Mouse (Mus musculus) kidney, postnatal 0 days (tissue): ENCODE results near the gene Dapk2. TPM values are rescaled to one million over a fixed set of nuclear protein-coding genes. Genes with fewer than 3 reads are reported as not detected.

Experiments
- ATAC-seq: fragments of 200-750 bp; cut with Nextera tagmentation; replicated peaks from 2 replicates; pipeline ENCODE4 v1.8.0; 2017; ENCODE audit warnings: low read depth, moderate number of reproducible peaks, moderate TSS enrichment, moderate library complexity; ENCODE audit not compliant: low FRiP score
- DNase-seq: peaks from one replicate; pipeline ENCODE4 v3.0.0-alpha.2; 2016; ENCODE audit warnings: low spot score
- H3K27ac ChIP-seq: fragments of 300-500 bp; sonication (generic); 2 replicates; pipeline ENCODE4 v1.5.1; 2014; ENCODE audit warnings: mild to moderate bottlenecking
- H3K27me3 ChIP-seq: fragments of 300-500 bp; sonication (generic); 2 replicates; pipeline ENCODE4 v1.6.1; 2014; ENCODE audit warnings: low read length, mixed read lengths; ENCODE audit not compliant: insufficient read depth
- H3K36me3 ChIP-seq: fragments of 300-500 bp; sonication (generic); 2 replicates; pipeline ENCODE4 v1.6.1; 2014; ENCODE audit warnings: low read length, mixed read lengths; ENCODE audit not compliant: insufficient read depth
- H3K4me1 ChIP-seq: fragments of 300-500 bp; sonication (generic); replicated peaks from 2 replicates; pipeline ENCODE4 v1.6.1; 2014; ENCODE audit warnings: antibody characterized with exemption, low read length, mixed read lengths; ENCODE audit not compliant: insufficient read depth
- H3K4me2 ChIP-seq: fragments of 300-500 bp; sonication (generic); 2 replicates; pipeline ENCODE4 v1.6.1; 2014; ENCODE audit warnings: mild to moderate bottlenecking, low read length, moderate library complexity, mixed read lengths
- H3K4me3 ChIP-seq: fragments of 300-500 bp; sonication (generic); replicated peaks from 2 replicates; pipeline ENCODE4 v1.5.1; 2014; ENCODE audit warnings: low read depth, low read length
- H3K9ac ChIP-seq: fragments of 300-500 bp; sonication (generic); 2 replicates; pipeline ENCODE4 v1.6.1; 2014; ENCODE audit warnings: low read depth, low read length
- H3K9me3 ChIP-seq: fragments of 300-500 bp; sonication (generic); replicated peaks from 2 replicates; pipeline ENCODE4 v1.6.1; 2016; ENCODE audit warnings: low read length, inconsistent platforms, mixed read lengths
- CTCF ChIP-seq: IDR thresholded peaks from 2 replicates; pipeline ENCODE4 v1.5.1; 2016; ENCODE audit warnings: antibody characterized with exemption, low read depth, mild to moderate bottlenecking, moderate library complexity
- WGBS: fragments of 180-500 bp; shearing (Covaris S2); extraction: QIAGEN DNeasy Blood & Tissue Kit; methylation state at CpG from one replicate; pipeline ENCODE4 v1.1.7; 2014; 5-methylcytosine and 5-hydroxymethylcytosine counted together
- polyA plus RNA-seq: library from polyadenylated mRNA; unstranded; fragments of >200 nt; fragmentation: Nextera tagmentation; extraction: Ambion mirVana; gene quantifications from 2 replicates; pipeline ENCODE4 v1.2.1, GENCODE M21; 2015

Gene Dapk2
- polyA plus RNA-seq, 1 experiment from 2014 or later = 8.6 TPM

DNA sequence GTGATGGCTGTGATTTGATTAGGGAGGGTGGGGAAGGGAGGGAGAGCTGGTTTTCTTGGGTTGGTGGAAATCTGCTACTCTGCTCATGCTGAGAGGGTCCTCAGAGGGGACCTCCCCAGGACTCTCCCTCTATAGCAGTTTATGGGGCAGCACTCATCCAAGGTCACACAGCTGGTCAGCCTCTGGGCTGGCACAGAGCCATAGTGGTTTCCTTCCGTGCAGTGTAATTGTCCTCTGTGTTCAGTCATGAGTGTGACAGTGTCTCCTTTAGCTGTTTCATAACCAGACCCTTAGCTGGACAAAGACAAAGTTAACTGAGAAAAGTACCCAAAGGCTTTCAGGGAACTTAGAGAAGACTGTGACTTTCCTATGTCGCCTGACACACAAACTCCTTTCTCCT is 103.7 kb downstream of the Dapk2 start:
- DNase-seq (no peak), ATAC-seq (no peak)
- TF ChIP-seq CTCF = no peak
- no peak overlapping the region for H3K4me2 ChIP-seq
- no peaks in the 10 kb centered on the region for H3K36me3 ChIP-seq
- no peak overlapping the region for H3K4me3 ChIP-seq
- H3K9me3 ChIP-seq = no peaks in the 10 kb centered on the region
- H3K27me3 ChIP-seq = no peaks in the 10 kb centered on the region
- no peak overlapping the region for H3K27ac ChIP-seq
- 65% methylated on average over 2 of the region's 2 CpGs for WGBS
- no peak overlapping the region for H3K9ac ChIP-seq
- no peaks in the 10 kb centered on the region for H3K4me1 ChIP-seq

DNA sequence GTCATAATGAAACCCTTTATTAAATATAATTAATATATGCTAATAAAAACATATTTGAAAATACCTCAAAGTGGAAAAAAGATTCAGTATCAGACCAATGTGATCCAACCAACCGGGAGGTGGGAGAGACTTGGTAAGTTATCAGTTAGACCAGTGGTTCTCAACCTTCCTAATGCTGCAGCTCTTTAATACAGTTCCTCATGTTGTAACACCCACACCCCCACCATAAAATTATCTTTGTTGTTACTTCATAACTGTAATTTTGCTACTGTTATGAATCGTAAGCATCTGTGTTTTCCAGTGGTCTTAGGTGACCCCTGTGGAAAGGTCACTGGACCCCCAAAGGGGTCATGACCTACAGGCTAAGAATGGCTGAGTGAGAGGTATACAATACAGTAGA is 105.7 kb downstream of the Dapk2 start:
- no peaks in the 10 kb centered on the region for H3K27me3 ChIP-seq
- WGBS = 87% methylated on average over 2 of the region's 2 CpGs
- no peak overlapping the region for H3K27ac ChIP-seq
- no peaks in the 10 kb centered on the region for H3K4me1 ChIP-seq
- no peaks in the 10 kb centered on the region for H3K36me3 ChIP-seq
- H3K9me3 ChIP-seq = no peaks in the 10 kb centered on the region
- no peak for TF ChIP-seq CTCF
- ATAC-seq = no peak
- H3K4me3 ChIP-seq = no peak overlapping the region
- no peak overlapping the region for H3K9ac ChIP-seq
- H3K4me2 ChIP-seq = no peak overlapping the region
- no peak for DNase-seq

DNA sequence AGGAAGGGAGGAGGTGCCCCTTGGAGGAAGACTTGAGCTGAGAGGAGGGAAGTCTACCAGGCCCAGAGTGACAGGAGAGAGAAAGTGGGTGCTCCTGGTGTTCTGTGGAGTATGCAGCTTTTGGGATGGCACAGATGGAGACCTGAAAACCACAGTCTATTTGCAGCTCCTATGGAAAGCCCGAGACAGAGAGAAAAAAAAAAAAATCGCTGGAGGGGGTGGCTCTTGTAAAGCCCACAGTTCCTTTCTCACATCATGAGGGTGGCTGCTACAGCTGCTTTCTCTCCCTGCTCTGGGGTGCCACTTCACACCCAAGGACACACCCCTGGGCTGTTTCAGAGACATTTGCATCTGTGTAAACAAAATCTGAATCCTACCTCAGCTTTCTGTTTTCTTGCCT is 107.6 kb downstream of the Dapk2 start:
- DNase-seq = no peak
- no peak for ATAC-seq
- TF ChIP-seq CTCF = no peak
- WGBS = 38% methylated on average over 2 of the region's 2 CpGs
- H3K27me3 ChIP-seq = no peaks in the 10 kb centered on the region
- no peak overlapping the region for H3K9ac ChIP-seq
- H3K27ac ChIP-seq = no peak overlapping the region
- H3K4me2 ChIP-seq = no peak overlapping the region
- no peak overlapping the region for H3K4me3 ChIP-seq
- H3K4me1 ChIP-seq = no peaks in the 10 kb centered on the region
- H3K9me3 ChIP-seq = no peaks in the 10 kb centered on the region
- no peaks in the 10 kb centered on the region for H3K36me3 ChIP-seq

GRCm38 (mm10) chr9:66266237-66267170 is 108.5 kb downstream of the Dapk2 start:
- H3K27ac ChIP-seq = no peak overlapping the region
- H3K4me2 ChIP-seq = no peak overlapping the region
- no peaks in the 10 kb centered on the region for H3K9me3 ChIP-seq
- 74% methylated on average over 5 of the region's 5 CpGs for WGBS
- no peak overlapping the region for H3K4me3 ChIP-seq
- TF ChIP-seq CTCF = no peak
- no peak for ATAC-seq
- no peaks in the 10 kb centered on the region for H3K36me3 ChIP-seq
- no peak for DNase-seq
- H3K27me3 ChIP-seq = no peaks in the 10 kb centered on the region
- H3K9ac ChIP-seq = no peak overlapping the region
- no peaks in the 10 kb centered on the region for H3K4me1 ChIP-seq

DNA sequence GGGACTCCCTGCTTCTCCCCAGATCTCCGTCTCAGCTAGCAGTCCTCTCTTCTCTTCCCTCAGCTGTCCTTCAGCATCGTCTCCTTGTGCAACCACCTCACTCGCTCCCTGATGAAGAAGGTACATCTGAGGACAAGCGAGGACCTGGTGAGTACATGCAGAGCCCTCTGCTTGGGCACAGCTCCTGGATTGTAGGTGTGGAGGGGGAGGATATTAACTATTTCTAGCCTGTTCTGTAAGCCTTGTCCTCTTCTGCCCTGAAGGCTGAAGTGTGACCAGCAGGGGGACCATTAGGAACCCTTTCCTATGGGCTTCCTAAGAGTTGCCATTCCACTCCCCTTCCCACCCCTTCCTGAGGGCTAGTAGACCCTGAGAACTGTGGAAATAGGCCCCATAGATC is 110.8 kb downstream of the Dapk2 start:
- no peak for TF ChIP-seq CTCF
- Histone ChIP-seq H3K27ac (no peak overlapping the region), H3K36me3 (no peaks in the 10 kb centered on the region), H3K4me1 (no peaks in the 10 kb centered on the region), H3K27me3 (no peaks in the 10 kb centered on the region), H3K4me3 (no peak overlapping the region), H3K9ac (no peak overlapping the region), H3K4me2 (no peak overlapping the region), H3K9me3 (no peaks in the 10 kb centered on the region)
- ATAC-seq (no peak), DNase-seq (no peak)
- 84% methylated on average over 4 of the region's 4 CpGs for WGBS

GRCm38 (mm10) chr9:66270038-66270437 is 112.0 kb downstream of the Dapk2 start:
- 73% methylated on average over 4 of the region's 4 CpGs for WGBS

More at GRCm38 (mm10) chr9:66270038-66270437, 112.0 kb downstream of the Dapk2 start:
- no peak overlapping the region for H3K9ac ChIP-seq
- no peaks in the 10 kb centered on the region for H3K36me3 ChIP-seq
- TF ChIP-seq CTCF = peak; percentile 13; the same call in 1 of the 2 replicates
- H3K9me3 ChIP-seq = no peaks in the 10 kb centered on the region
- H3K4me1 ChIP-seq = peaks cover 4% of the 10 kb centered on the region; the same call in 1 of the 2 replicates
- DNase-seq = no peak
- no peak for ATAC-seq
- no peak overlapping the region for H3K27ac ChIP-seq
- H3K4me3 ChIP-seq = no peak overlapping the region
- no peak overlapping the region for H3K4me2 ChIP-seq
- H3K27me3 ChIP-seq = no peaks in the 10 kb centered on the region
